8 mouse cellular contexts compared by ENCODE assay signal in genomic region chr10:53379709-53380106, GRCm38 (mm10). TPM values are rescaled to one million over a fixed set of nuclear protein-coding genes. Genes with fewer than 3 reads are reported as not detected.
DNase-seq lines count a peak whose midpoint lies in the region; ATAC-seq and TF ChIP-seq lines count a peak whose summit lies in the region.

Gene Cep85l, minus strand, starts transcription at chr10:53379947.

- peak within 1 kb of the TSS; percentile 99 for H3K27ac ChIP-seq in cerebellum, adult 2 months (ENCODE audit: insufficient read depth, low read length)
- H3K27ac ChIP-seq in forebrain, postnatal 0 days (ENCODE audit: low read depth, low read length), result peak within 1 kb of the TSS; percentile 99
- peak within 1 kb of the TSS; percentile 98 for H3K27ac ChIP-seq in lung, embryonic 14.5 days (ENCODE audit: low read depth)

- no peaks in the 10 kb centered on the region for H3K9me3 ChIP-seq in forebrain, postnatal 0 days (ENCODE audit: low read length)
- no peaks in the 10 kb centered on the region for H3K9me3 ChIP-seq in lung, embryonic 14.5 days (ENCODE audit: low read depth, low read length)

- peak within 1 kb of the TSS; percentile 99 for H3K9ac ChIP-seq in forebrain, postnatal 0 days
- peak within 1 kb of the TSS; percentile 99 for H3K9ac ChIP-seq in lung, embryonic 14.5 days

- peak; percentile 96 for DNase-seq in MN1 (ENCODE audit: low spot score)
- DNase-seq in cerebellum, adult 2 months, result peak; percentile 88 to 91
- peak; percentile 95 for DNase-seq in forebrain, postnatal 0 days
- DNase-seq in heart, postnatal 4 days, result peak; percentile 94
- peak; percentile 80 to 85 for DNase-seq in layer of hippocampus, adult 8-10 months (ENCODE audit: low spot score in 2 of 2)
- DNase-seq in lung, embryonic 14.5 days, result peak; percentile 93
- peak; percentile 71 to 73 for DNase-seq in thymus, adult 18-20 months

- under 1% methylated on average over 31 of the region's 31 CpGs for WGBS in cerebellum, adult 2 months
- WGBS in forebrain, postnatal 0 days, result under 1% methylated on average over 31 of the region's 31 CpGs
- WGBS in lung, embryonic 14.5 days, result 0% methylated on average over 31 of the region's 31 CpGs

- H3K27me3 ChIP-seq in cerebellum, adult 2 months (ENCODE audit: control insufficient read depth, insufficient read depth, low read length), result no peaks in the 10 kb centered on the region
- H3K27me3 ChIP-seq in forebrain, postnatal 0 days (ENCODE audit: insufficient read depth, low read length), result no peaks in the 10 kb centered on the region
- no peaks in the 10 kb centered on the region for H3K27me3 ChIP-seq in lung, embryonic 14.5 days (ENCODE audit: insufficient read depth, low read length)

- TF ChIP-seq POLR2A in cerebellum, adult 2 months (IDR thresholded peaks at IDR 0.05; ENCODE audit: borderline replicate concordance, insufficient read depth, low read length), result peak; percentile 61

- H3K4me3 ChIP-seq in cerebellum, adult 2 months (replicated peaks; ENCODE audit: insufficient read depth, low read depth, low read length), result peak within 1 kb of the TSS; percentile 100
- H3K4me3 ChIP-seq in forebrain, postnatal 0 days (ENCODE audit: low read depth, low read length), result peak within 1 kb of the TSS; percentile 96
- H3K4me3 ChIP-seq in lung, embryonic 14.5 days (ENCODE audit: low read depth, low read length), result peak within 1 kb of the TSS; percentile 93

- peaks cover 2% of the 10 kb centered on the region; the same call in 1 of the 2 replicates for H3K4me1 ChIP-seq in cerebellum, adult 2 months (ENCODE audit: control insufficient read depth, insufficient read depth, low read length)
- H3K4me1 ChIP-seq in forebrain, postnatal 0 days (ENCODE audit: insufficient read depth), result no peaks in the 10 kb centered on the region
- peaks cover 7% of the 10 kb centered on the region; the same call in 1 of the 2 replicates for H3K4me1 ChIP-seq in lung, embryonic 14.5 days (ENCODE audit: insufficient read depth)

- no peak for TF ChIP-seq CTCF in cerebellum, adult 2 months (IDR thresholded peaks at IDR 0.05; ENCODE audit: borderline replicate concordance, insufficient read depth, low read depth, low read length)
- no peak for TF ChIP-seq CTCF in forebrain, postnatal 0 days (IDR thresholded peaks at IDR 0.05; ENCODE audit: low read depth)
- no peak for TF ChIP-seq CTCF in lung, embryonic 14.5 days (IDR thresholded peaks at IDR 0.05; ENCODE audit: low read depth)

- ATAC-seq in forebrain, postnatal 0 days, result peak; percentile 98
- peak; percentile 99 for ATAC-seq in lung, embryonic 14.5 days (ENCODE audit: insufficient read depth)
- ATAC-seq in neutrophil, adult 5-6 weeks (ENCODE audit: extremely low read depth, insufficient number of reproducible peaks, low FRiP score, poor library complexity, severe bottlenecking), result peak; percentile 94

- H3K36me3 ChIP-seq in forebrain, postnatal 0 days (ENCODE audit: insufficient read depth), result no peaks in the 10 kb centered on the region
- no peaks in the 10 kb centered on the region for H3K36me3 ChIP-seq in lung, embryonic 14.5 days (ENCODE audit: insufficient read depth)

- H3K4me2 ChIP-seq in forebrain, postnatal 0 days (ENCODE audit: low read depth), result peak within 1 kb of the TSS; percentile 64
- H3K4me2 ChIP-seq in lung, embryonic 14.5 days, result peak within 1 kb of the TSS; percentile 60

RNA-seq across cellular contexts. Expression of gene Cep85l, which starts in this region (rescaled TPM):
- polyA plus RNA-seq in cerebellum, adult 2 months (2012; rRNA removed), result 8.9 and 9.5 TPM in 2 replicates
- 12.7 and 18.2 TPM in 2 replicates for total RNA-seq in forebrain, postnatal 0 days (2014; rRNA removed)
- polyA plus RNA-seq in forebrain, postnatal 0 days (2015; fragmentation: Nextera tagmentation; extraction: Ambion mirVana), result 4.9 and 6.9 TPM in 2 replicates
- 10 to 100 TPM; 21.1 to 21.5 TPM for total RNA-seq in heart, postnatal 4 days (2021)
- 10 to 100 TPM; 22.7 to 24.3 (median 23.8) TPM for total RNA-seq in layer of hippocampus, adult 8-10 months (2022)
- polyA plus RNA-seq in lung, embryonic 14.5 days (2014; fragmentation: Nextera tagmentation; extraction: Ambion mirVana), result 10.3 and 11.6 TPM in 2 replicates
- 17.3 and 18.3 TPM in 2 replicates for total RNA-seq in neutrophil, adult 5-6 weeks (2017)

Comparison
In these comparisons a context has a peak if more than half of its experiments do, and no peak if none do; other contexts are left out.
1. Peak in every context shown above with its lines: DNase-seq, ATAC-seq, H3K4me3 ChIP-seq and H3K27ac ChIP-seq.